Mouse (Mus musculus): ENCODE data around the gene Zfp710.

GRCm38 (mm10) chr7:80030987-80031386 is 6.4 kb downstream of the Zfp710 start:
- no peak for TF ChIP-seq ETS1 (IDR thresholded peaks at IDR 0.05; ENCODE audit: low read depth, low read length)
- no peak for TF ChIP-seq MAZ (IDR thresholded peaks at IDR 0.05; ENCODE audit: low read depth, low read length)
- TF ChIP-seq JUND (IDR thresholded peaks at IDR 0.05; ENCODE audit: low read depth, low read length): no peak
- TF ChIP-seq CTCF (IDR thresholded peaks at IDR 0.05 in 2 of 3, conservative IDR thresholded peaks at IDR 0.05 in 1 of 3; ENCODE audit: control insufficient read depth in 1 of 3, insufficient read depth in 1 of 3, low read depth in 2 of 3, low read length in 3 of 3, poor library complexity in 1 of 3, severe bottlenecking in 1 of 3): no peak
- no peak for TF ChIP-seq ZMIZ1 (IDR thresholded peaks at IDR 0.05; ENCODE audit: low read depth, low read length)
- no peak for TF ChIP-seq GATA1 (IDR thresholded peaks at IDR 0.05; ENCODE audit: low read depth, low read length)
- TF ChIP-seq CHD2 (IDR thresholded peaks at IDR 0.05; ENCODE audit: low read length): no peak
- no peak for TF ChIP-seq TAL1 (IDR thresholded peaks at IDR 0.05; ENCODE audit: low read length)
- TF ChIP-seq EP300 (IDR thresholded peaks at IDR 0.05; ENCODE audit: low read depth in 1 of 2, low read length in 2 of 2): no peak
- no peak for TF ChIP-seq KAT2A (conservative IDR thresholded peaks at IDR 0.05; ENCODE audit: low read depth, low read length)
- TF ChIP-seq MAX (IDR thresholded peaks at IDR 0.05; ENCODE audit: low read length): no peak

Data from MEL (cell line).